Mouse (Mus musculus): ENCODE measurements around the gene Rd3.
A peak's percentile ranks its signal among the peaks of the same experiment; 100 is the strongest.

Gene Rd3

GRCm38 (mm10) chr1:191977187-191977586 lies at the start of gene Rd3:
TSS of gene Rd3 (plus strand) at chr1:191977370.
- no peak for ATAC-seq (ENCODE audit: insufficient number of reproducible peaks, low FRiP score, low TSS enrichment)

GRCm38 (mm10) chr1:191928345-191928744 lies 48.8 kb upstream of the Rd3 start:
- no peak for ATAC-seq (ENCODE audit: insufficient number of reproducible peaks, low FRiP score, low TSS enrichment)

DNA sequence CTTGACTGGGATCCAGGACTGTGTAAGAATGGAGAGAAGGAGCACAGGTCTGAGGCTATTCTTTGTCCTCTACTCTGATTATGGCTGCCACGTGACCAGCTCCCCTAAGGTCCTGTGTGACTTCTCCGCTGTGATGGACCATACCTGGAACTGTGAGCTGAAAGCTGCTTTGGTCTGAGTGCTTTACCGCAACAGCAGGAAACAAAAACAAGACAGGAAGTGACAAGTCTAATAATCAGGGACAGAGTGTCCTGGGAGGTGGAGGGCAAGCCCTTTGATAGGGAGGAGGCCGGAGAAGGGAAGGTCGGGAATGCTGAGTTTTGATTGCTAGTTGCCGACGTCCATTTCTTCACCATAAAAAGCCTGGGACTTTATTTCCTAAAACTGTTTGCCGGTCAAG lies 48.1 kb upstream of the Rd3 start:
- ATAC-seq (ENCODE audit: insufficient number of reproducible peaks, low FRiP score, low TSS enrichment) = no peak

DNA sequence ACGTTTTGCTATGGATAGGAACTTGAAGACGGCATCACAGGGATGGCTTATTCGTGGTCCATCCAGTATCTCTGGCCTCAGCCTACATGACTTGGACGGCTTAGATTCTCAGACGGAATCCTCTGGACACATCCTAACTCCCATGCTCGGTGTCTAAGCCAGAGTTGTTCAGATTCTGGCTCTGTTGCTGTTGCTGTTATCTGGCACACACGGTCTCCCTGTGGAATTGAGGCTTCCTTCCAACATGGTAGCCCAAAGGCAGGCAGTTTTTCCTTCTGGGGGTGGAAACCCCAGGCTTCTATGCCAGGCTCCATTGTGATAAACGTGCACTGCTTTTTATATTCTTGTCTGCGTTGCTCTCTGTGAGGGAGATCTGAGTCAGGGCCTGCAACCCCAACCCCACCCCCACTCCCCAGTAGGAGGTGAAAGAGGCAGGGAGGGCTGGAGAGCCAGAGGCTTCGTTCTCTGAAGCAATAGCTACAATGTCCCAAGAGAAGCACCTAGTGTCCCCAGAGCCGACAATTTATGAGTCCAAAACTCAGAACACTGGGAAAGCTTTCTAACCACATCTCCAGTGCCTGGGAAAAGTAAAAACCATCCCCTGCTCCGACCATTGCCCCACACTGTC lies 47.2 kb upstream of the Rd3 start:
- no peak for ATAC-seq (ENCODE audit: insufficient number of reproducible peaks, low FRiP score, low TSS enrichment)

DNA sequence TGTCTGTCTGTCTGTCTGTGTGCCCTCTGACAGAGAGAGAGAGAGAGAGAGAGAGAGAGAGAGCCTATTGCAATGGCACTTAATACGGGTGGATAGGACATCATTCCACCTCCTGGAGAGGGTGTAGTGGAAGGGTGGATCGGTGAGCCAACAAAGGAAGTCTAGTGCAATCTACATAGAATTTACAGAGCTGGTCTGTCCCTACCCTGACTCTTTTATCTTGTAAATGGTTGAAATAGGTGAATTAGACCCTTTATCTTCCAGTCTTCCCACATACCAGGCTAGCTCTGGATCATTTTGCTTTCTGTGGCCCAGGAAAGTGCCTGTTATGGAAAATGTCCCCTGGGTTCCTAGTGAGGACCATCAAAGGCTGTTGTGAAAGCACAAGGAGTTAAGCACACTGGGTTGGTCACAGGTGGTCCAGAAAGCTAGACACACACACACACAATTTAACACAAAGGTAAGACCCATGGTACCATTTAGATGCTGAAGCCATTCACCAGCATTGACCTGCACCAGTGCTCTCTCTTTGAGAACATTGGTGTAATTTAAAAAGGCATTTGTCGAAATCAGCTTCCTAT lies 46.6 kb upstream of the Rd3 start:
- no peak for ATAC-seq (ENCODE audit: insufficient number of reproducible peaks, low FRiP score, low TSS enrichment)

DNA sequence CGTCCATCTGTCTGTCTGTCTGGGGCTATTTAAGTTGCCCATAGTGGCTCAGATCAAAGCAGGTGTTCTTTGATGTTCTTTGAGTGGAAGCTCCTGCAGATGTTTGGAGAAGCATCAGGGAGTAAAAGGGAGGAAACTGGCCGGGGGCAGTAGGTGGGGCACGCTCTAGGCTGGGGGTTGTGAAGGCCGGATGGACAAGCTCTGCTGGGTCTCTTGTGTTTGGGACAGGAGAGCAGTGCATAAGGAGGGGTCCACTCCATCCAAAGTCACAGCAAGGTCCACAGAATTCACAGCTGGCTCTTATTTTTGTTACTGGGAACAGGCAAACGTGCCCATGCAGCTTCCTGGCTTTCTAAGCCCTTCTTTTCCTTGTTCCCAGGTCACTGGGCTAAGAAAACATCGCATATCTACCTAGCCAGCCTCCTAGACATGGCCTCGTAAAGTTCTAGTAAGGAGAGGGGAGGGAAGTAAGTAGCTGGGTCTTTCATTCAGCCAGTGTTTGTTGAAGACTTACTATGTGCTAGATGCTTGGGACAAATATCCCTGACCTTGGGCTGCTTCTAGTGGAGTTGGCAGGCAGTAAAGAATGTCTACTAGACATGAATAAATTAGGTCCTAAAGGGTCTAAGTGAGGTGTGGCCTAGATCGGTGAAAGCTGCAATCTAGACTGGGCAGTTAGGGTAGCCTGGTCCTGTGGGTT lies 44.7 kb upstream of the Rd3 start:
- no peak for ATAC-seq (ENCODE audit: insufficient number of reproducible peaks, low FRiP score, low TSS enrichment)

GRCm38 (mm10) chr1:191932986-191933632 lies 44.1 kb upstream of the Rd3 start:
- ATAC-seq (ENCODE audit: insufficient number of reproducible peaks, low FRiP score, low TSS enrichment) = peak; percentile 31; the same call in 1 of the 2 replicates

DNA sequence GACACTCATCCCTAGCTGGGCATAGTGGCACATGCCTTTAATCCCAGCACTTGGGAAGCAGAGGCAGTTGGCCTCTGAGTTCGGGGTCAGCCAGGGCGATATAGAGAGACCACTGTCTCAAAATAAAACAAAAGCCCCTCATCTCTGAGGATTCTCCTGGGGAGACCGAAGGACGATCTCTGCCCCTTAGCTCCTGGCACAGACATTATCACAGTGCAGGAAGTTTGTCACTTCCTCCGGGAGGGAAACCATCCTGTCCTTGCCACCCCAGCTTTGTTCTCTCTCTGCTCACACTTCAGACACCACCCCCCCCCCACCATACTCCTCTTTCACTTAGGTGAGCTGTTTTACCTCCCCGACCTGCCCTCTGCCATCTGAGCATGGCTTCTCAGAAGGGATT lies 33.5 kb upstream of the Rd3 start:
- no peak for ATAC-seq (ENCODE audit: insufficient number of reproducible peaks, low FRiP score, low TSS enrichment)

GRCm38 (mm10) chr1:191945341-191945740 lies 31.8 kb upstream of the Rd3 start:
- no peak for ATAC-seq (ENCODE audit: insufficient number of reproducible peaks, low FRiP score, low TSS enrichment)

- no peak for ATAC-seq (ENCODE audit: insufficient number of reproducible peaks, low FRiP score, low TSS enrichment)
Measured at GRCm38 (mm10) chr1:191945756-191946155, 31.4 kb upstream of the Rd3 start.

- no peak for ATAC-seq (ENCODE audit: insufficient number of reproducible peaks, low FRiP score, low TSS enrichment)
Measured at GRCm38 (mm10) chr1:191946261-191946660, 30.9 kb upstream of the Rd3 start.

- no peak for ATAC-seq (ENCODE audit: insufficient number of reproducible peaks, low FRiP score, low TSS enrichment)
Measured at GRCm38 (mm10) chr1:191946835-191947234, 30.3 kb upstream of the Rd3 start.

DNA sequence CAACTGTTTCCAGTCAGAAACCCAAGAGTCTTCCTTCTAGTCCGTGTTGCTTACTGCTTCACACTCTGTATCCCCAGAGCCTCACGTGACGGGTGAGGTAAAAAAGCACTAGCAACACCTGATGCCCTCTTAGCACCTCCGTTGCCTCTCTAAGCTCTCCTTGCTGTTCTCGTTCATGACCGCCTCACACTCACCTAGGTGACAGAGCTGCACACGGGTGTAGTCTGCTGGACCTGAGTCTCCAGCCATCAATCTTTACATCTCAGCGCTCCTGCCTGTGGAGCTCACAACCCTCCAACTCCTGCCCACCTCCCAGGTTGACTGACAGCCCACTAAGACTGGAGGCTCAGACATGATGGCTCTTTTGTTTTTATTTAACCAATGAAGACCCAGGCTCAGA lies 29.4 kb upstream of the Rd3 start:
- ATAC-seq (ENCODE audit: insufficient number of reproducible peaks, low FRiP score, low TSS enrichment) = no peak

DNA sequence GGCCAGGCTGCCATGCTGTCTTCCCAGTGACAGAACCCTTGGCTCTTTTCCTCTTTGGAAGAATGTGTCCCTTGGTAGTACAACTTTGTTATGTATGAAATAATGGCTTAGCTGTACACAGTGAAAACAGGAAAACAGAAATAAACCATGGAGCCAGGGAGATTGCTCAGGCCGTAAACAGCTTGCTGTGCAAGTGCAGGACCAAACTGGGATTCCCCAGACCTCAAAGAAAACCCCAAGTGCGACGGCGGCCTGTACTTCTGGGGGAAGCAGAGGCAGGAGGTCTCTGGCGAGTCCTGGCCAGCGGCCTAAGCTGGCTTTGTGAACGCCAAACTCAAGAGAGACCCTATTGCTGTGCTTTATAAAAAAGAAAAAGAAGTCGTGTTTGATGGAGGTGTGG lies 28.6 kb upstream of the Rd3 start:
- no peak for ATAC-seq (ENCODE audit: insufficient number of reproducible peaks, low FRiP score, low TSS enrichment)

DNA sequence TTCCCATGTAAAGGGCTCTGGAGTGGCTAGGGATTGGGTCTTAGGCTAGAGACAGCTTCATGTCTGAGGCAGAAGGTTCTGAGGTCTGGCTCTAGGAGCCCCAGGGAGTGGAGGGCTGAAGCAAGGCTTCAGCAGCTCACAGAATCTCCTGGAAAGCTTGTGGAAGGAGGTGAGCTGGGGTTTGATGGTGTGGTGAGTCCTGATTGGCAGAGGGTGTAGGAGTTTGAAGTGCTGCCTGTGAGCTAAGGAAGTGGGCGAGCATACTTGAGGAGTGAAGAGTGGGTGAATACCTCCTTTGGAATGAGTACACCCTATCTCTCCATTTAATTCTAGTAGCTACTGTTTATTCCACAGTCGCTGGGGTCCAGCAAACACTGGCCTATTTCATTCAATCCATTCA lies 26.6 kb upstream of the Rd3 start:
- ATAC-seq (ENCODE audit: insufficient number of reproducible peaks, low FRiP score, low TSS enrichment) = no peak

GRCm38 (mm10) chr1:191952733-191953335 lies 24.3 kb upstream of the Rd3 start:
- ATAC-seq (ENCODE audit: insufficient number of reproducible peaks, low FRiP score, low TSS enrichment) = no peak

GRCm38 (mm10) chr1:191955101-191955500 lies 22.1 kb upstream of the Rd3 start:
- ATAC-seq (ENCODE audit: insufficient number of reproducible peaks, low FRiP score, low TSS enrichment) = no peak

- no peak for ATAC-seq (ENCODE audit: insufficient number of reproducible peaks, low FRiP score, low TSS enrichment)
Measured at GRCm38 (mm10) chr1:191956261-191956660, 20.9 kb upstream of the Rd3 start.

- peak; percentile 17; the same call in 1 of the 2 replicates for ATAC-seq (ENCODE audit: insufficient number of reproducible peaks, low FRiP score, low TSS enrichment)
Measured at GRCm38 (mm10) chr1:191956871-191957270, 20.3 kb upstream of the Rd3 start.

DNA sequence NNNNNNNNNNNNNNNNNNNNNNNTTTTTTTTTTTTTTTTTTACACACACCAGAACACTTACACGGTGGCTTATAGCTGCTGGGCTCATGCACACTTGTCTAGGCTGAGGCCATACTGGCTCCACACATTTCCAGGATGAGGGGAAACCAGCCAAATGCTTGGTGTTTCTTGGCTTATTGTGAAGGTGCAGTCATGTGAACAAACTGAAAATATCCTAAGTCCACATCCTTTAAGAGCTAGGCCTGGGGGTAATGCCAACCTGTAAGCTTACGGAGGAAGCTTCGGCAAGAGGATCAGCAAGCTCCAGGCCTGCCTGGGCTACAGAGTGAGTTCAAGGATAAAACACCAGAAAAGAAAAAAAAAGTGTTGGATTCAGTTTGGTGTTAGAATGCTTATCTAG lies 19.8 kb upstream of the Rd3 start:
- ATAC-seq (ENCODE audit: insufficient number of reproducible peaks, low FRiP score, low TSS enrichment) = no peak

- no peak for ATAC-seq (ENCODE audit: insufficient number of reproducible peaks, low FRiP score, low TSS enrichment)
Measured at GRCm38 (mm10) chr1:191960946-191961345, 16.2 kb upstream of the Rd3 start.

Measured in cerebellum, adult (tissue).